Mouse (Mus musculus) embryonic facial prominence, embryonic 15.5 days (tissue): ENCODE results near the gene Rbms3. TPM values are rescaled to one million over a fixed set of nuclear protein-coding genes. Genes with fewer than 3 reads are reported as not detected.

Experiments used
- ATAC-seq: fragments of 200-750 bp; cut with Nextera tagmentation; 2 replicates; pipeline ENCODE4 v1.8.0; 2017; ENCODE audit warnings: low read depth, moderate TSS enrichment; ENCODE audit not compliant: insufficient number of reproducible peaks, low FRiP score, low TSS enrichment
- H3K27ac ChIP-seq: fragments of 300-500 bp; sonication (generic); replicated peaks from 2 replicates; pipeline ENCODE4 v1.5.1; 2015; ENCODE audit warnings: mild to moderate bottlenecking, inconsistent platforms
- H3K27me3 ChIP-seq: fragments of 300-500 bp; sonication (generic); 2 replicates; pipeline ENCODE4 v1.6.1; 2015; ENCODE audit warnings: inconsistent platforms
- H3K36me3 ChIP-seq: fragments of 300-500 bp; sonication (generic); 2 replicates; pipeline ENCODE4 v1.6.1; 2015; ENCODE audit warnings: mild to moderate bottlenecking, inconsistent platforms
- H3K4me1 ChIP-seq: fragments of 300-500 bp; sonication (generic); 2 replicates; pipeline ENCODE4 v1.6.1; 2015; ENCODE audit warnings: inconsistent platforms
- H3K4me2 ChIP-seq: fragments of 300-500 bp; sonication (generic); replicated peaks from 2 replicates; pipeline ENCODE4 v1.6.1; 2015; ENCODE audit warnings: mild to moderate bottlenecking, inconsistent platforms
- H3K4me3 ChIP-seq: fragments of 300-500 bp; sonication (generic); replicated peaks from 2 replicates; pipeline ENCODE4 v1.5.1; 2015; ENCODE audit warnings: mild to moderate bottlenecking, inconsistent platforms
- H3K9ac ChIP-seq: fragments of 300-500 bp; sonication (generic); 2 replicates; pipeline ENCODE4 v1.6.1; 2015; ENCODE audit warnings: inconsistent platforms
- H3K9me3 ChIP-seq: fragments of 300-500 bp; sonication (generic); replicated peaks from 2 replicates; pipeline ENCODE4 v1.6.1; 2016; ENCODE audit warnings: inconsistent platforms
- WGBS: fragments of 180-500 bp; shearing (Covaris S2); methylation state at CpG from one replicate; pipeline ENCODE4 v1.1.7; 2015; 5-methylcytosine and 5-hydroxymethylcytosine counted together
- polyA plus RNA-seq: library from polyadenylated mRNA; unstranded; fragments of >200 nt; fragmentation: Nextera tagmentation; extraction: Ambion mirVana; gene quantifications from 2 replicates; pipeline ENCODE4 v1.2.1, GENCODE M21; 2015

Rbms3 gene
- polyA plus RNA-seq, 1 experiment from 2014 or later = 84.3 TPM

DNA sequence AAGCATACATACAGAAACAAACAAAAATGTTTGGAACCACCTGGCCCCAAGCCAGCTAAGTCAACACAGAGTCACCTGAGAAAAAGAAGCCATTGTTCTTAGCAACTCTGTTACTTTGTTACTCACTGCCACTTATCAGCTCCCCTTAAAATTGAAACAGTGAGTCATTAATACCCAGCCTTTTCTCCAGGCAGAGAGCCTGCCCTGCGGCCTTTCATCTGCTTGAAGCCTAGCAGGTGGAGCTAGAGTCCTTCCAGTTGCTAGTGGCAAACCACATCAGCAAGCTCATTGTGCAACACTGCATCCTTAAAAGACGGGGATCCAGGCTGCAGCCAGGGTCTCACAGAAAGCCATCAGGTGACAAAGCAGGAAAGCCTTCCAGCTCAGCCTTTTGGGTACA lies 495.7 kb downstream of the Rbms3 start:
- Histone ChIP-seq H3K4me3 (no peak overlapping the region), H3K4me2 (no peak overlapping the region), H3K27ac (no peak overlapping the region), H3K9ac (no peak overlapping the region), H3K9me3 (no peaks in the 10 kb centered on the region), H3K27me3 (no peaks in the 10 kb centered on the region), H3K36me3 (no peaks in the 10 kb centered on the region), H3K4me1 (no peaks in the 10 kb centered on the region)
- WGBS = 49% methylated on average over 2 of the region's 2 CpGs
- no peak for ATAC-seq

GRCm38 (mm10) chr9:117126816-117127215 lies 502.9 kb downstream of the Rbms3 start:
- no peaks in the 10 kb centered on the region for H3K9me3 ChIP-seq
- peaks cover 33% of the 10 kb centered on the region for H3K4me1 ChIP-seq
- H3K27me3 ChIP-seq = no peaks in the 10 kb centered on the region
- peak overlapping the region; percentile 74 for H3K27ac ChIP-seq
- no peaks in the 10 kb centered on the region for H3K36me3 ChIP-seq
- ATAC-seq = no peak
- WGBS = 34% methylated on average over 8 of the region's 8 CpGs
- no peak overlapping the region for H3K4me2 ChIP-seq
- no peak overlapping the region for H3K9ac ChIP-seq
- no peak overlapping the region for H3K4me3 ChIP-seq

- ATAC-seq = no peak
- H3K4me2 ChIP-seq = no peak overlapping the region
- H3K9me3 ChIP-seq = no peaks in the 10 kb centered on the region
- no peak overlapping the region for H3K27ac ChIP-seq
- H3K4me1 ChIP-seq = peaks cover 33% of the 10 kb centered on the region
- H3K36me3 ChIP-seq = no peaks in the 10 kb centered on the region
- H3K9ac ChIP-seq = no peak overlapping the region
- 68% methylated on average over 6 of the region's 6 CpGs for WGBS
- H3K27me3 ChIP-seq = no peaks in the 10 kb centered on the region
- H3K4me3 ChIP-seq = no peak overlapping the region
These were observed 503.9 kb downstream of the Rbms3 start for GRCm38 (mm10) chr9:117125844-117126243.

DNA sequence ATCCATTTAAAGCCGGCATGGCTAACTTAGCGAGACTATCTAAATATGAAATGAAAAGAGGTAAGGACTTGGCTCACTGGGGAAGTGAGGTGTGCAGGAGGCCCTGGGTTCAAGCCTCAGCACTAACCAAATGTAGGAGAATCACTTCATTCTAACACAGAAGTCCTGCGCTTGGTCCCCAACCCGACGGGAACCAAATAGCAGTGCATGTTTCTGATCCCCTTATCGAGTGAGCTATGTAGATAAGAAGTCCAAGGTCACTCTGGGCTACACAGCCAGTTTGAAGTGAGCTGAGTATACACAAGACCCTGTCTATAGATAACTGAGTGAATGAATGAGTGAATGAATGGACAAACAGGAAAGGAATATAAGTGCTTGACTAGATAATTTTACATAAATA lies 508.1 kb downstream of the Rbms3 start:
- Histone ChIP-seq H3K4me3 (no peak overlapping the region), H3K36me3 (no peaks in the 10 kb centered on the region), H3K4me2 (no peak overlapping the region), H3K27ac (no peak overlapping the region), H3K27me3 (no peaks in the 10 kb centered on the region), H3K4me1 (peaks cover 26% of the 10 kb centered on the region; the same call in 1 of the 2 replicates), H3K9me3 (no peaks in the 10 kb centered on the region), H3K9ac (no peak overlapping the region)
- WGBS = 89% methylated on average over 6 of the region's 6 CpGs
- no peak for ATAC-seq

DNA sequence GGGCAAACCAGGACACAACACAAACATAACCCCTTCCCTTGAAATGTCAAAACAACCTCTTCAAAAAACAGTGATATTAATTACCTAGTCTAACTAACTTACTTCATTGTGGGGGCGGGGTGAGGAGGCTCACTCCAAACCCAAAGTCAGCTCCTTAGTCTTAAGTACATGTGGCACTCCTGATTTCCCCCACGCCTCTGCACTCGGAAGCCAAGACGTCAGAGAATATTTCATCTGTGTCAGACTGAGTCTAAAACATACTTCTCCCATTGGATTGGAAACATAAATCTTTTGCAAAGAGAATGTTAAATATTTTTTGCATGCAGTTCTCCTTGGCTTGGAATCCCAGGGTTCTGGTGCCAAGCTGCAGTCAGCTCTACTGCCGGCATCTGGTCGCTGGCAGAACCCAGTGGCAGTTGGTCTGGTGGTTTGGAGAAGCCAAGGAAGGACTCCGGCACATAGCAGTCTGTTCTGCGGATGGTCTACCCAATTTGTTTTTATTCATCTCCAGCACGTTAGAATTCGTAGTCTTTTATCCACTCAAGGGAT lies 512.5 kb downstream of the Rbms3 start:
- peak overlapping the region; percentile 59 for H3K27ac ChIP-seq
- H3K36me3 ChIP-seq = no peaks in the 10 kb centered on the region
- H3K4me3 ChIP-seq = no peak overlapping the region
- no peak overlapping the region for H3K9ac ChIP-seq
- no peak overlapping the region for H3K4me2 ChIP-seq
- ATAC-seq = no peak
- H3K27me3 ChIP-seq = no peaks in the 10 kb centered on the region
- no peaks in the 10 kb centered on the region for H3K9me3 ChIP-seq
- WGBS = 49% methylated on average over 10 of the region's 10 CpGs
- H3K4me1 ChIP-seq = peaks cover 19% of the 10 kb centered on the region; the same call in 1 of the 2 replicates

GRCm38 (mm10) chr9:117115609-117116008 lies 514.1 kb downstream of the Rbms3 start:
- no peak for ATAC-seq
- no peak overlapping the region for H3K27ac ChIP-seq
- WGBS = 76% methylated on average over 2 of the region's 2 CpGs

GRCm38 (mm10) chr9:117113592-117113991 lies 516.1 kb downstream of the Rbms3 start:
- Histone ChIP-seq H3K36me3 (peaks cover 7% of the 10 kb centered on the region; the same call in 1 of the 2 replicates), H3K9ac (no peak overlapping the region), H3K9me3 (no peaks in the 10 kb centered on the region), H3K4me3 (no peak overlapping the region), H3K27me3 (no peaks in the 10 kb centered on the region), H3K4me1 (peaks cover 23% of the 10 kb centered on the region; the same call in 1 of the 2 replicates), H3K4me2 (no peak overlapping the region), H3K27ac (no peak overlapping the region)
- peak; percentile 29; the same call in 1 of the 2 replicates for ATAC-seq
- 43% methylated on average over 2 of the region's 2 CpGs for WGBS

More at GRCm38 (mm10) chr9:117115609-117116008, 514.1 kb downstream of the Rbms3 start:
- Histone ChIP-seq H3K4me2 (no peak overlapping the region), H3K9me3 (no peaks in the 10 kb centered on the region), H3K4me1 (peaks cover 22% of the 10 kb centered on the region; the same call in 1 of the 2 replicates), H3K27me3 (no peaks in the 10 kb centered on the region), H3K4me3 (no peak overlapping the region), H3K9ac (no peak overlapping the region), H3K36me3 (no peaks in the 10 kb centered on the region)

DNA sequence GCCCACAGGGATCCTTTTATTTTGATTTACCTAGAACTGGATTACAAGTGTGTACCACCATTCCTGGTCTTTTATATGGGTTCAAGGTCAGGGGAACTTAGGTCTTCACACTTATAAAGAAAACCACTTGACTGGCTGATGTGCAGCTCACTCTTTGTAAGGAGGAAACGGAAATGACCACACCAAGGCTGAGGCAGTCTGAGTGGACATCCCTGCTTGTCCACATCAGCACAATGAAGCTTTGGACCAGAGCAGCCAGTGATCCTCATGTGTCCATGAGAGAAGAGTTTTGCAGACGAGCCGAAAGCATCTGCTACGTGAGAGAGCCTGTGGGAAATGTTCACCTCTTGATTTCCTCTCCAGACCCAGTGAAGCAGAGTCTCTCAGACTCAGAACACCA lies 521.8 kb downstream of the Rbms3 start:
- Histone ChIP-seq H3K36me3 (peaks cover 9% of the 10 kb centered on the region; the same call in 1 of the 2 replicates), H3K4me2 (no peak overlapping the region), H3K9ac (no peak overlapping the region), H3K4me1 (0 out of 2 replicates have a peak, but pooled peaks cover 3% of the 10 kb centered on the region), H3K27ac (no peak overlapping the region), H3K27me3 (no peaks in the 10 kb centered on the region), H3K9me3 (no peaks in the 10 kb centered on the region), H3K4me3 (no peak overlapping the region)
- ATAC-seq = no peak
- 82% methylated on average over 4 of the region's 4 CpGs for WGBS

DNA sequence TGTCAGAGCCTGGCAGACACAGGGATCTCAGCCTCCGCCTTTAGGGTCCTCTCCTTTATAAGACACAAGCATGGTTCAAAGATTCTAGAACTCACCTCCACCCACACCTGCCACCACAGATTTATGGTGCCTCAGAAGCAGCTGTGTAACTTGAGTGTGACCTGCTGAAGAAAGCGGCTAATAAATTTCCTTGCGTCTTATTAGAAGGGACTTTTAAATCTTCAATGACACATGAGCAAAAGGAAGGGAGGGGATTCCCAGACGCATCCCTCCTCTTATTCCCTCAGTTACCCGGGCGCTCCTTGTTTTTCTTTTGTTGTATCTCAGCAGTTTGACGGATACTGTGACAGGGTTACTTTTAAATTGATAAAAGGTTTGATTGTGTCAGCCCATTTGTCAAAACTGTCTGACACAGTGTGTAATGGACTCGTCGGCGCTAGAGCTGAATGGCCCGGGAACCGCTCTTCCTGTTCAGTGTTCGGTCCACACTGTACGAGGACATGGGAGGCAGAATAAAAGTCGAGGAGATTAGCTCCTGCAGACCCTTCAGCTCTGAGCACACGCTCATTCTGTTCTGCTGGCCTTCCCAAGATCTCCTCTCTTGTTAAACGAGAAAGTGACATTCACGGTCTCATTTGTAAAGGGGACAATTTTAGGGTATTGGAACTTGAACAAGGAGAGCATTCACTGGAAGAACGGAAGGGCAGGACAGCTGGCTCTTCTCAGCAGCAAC lies 527.3 kb downstream of the Rbms3 start:
- Histone ChIP-seq H3K4me2 (no peak overlapping the region), H3K9me3 (no peaks in the 10 kb centered on the region), H3K27me3 (no peaks in the 10 kb centered on the region), H3K27ac (no peak overlapping the region), H3K36me3 (no peaks in the 10 kb centered on the region), H3K4me3 (no peak overlapping the region), H3K9ac (no peak overlapping the region), H3K4me1 (no peaks in the 10 kb centered on the region)
- WGBS = 73% methylated on average over 19 of the region's 19 CpGs
- ATAC-seq = no peak

DNA sequence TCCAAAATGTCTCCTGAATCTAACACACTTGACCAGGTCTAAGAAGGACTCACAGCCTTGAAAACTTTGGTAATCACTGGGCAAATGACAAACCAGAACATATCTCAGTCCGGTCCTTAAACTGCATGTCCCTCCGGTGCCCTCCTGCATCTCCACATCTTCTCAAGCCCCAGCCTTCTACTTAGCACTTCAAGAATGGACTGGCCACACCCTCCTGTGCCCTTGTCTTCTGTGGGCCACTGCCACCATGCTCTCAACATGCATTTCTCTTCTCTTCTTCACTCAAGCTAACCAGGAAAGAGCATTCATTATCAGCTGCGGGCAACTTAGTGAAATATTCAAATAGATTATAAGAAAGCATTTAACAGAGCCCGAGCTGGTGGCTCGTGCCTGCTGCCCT lies 529.5 kb downstream of the Rbms3 start:
- WGBS = 92% methylated on average over 5 of the region's 5 CpGs
- Histone ChIP-seq H3K27ac (no peak overlapping the region), H3K36me3 (no peaks in the 10 kb centered on the region), H3K9ac (no peak overlapping the region), H3K9me3 (no peaks in the 10 kb centered on the region), H3K4me1 (0 out of 2 replicates have a peak, but pooled peaks cover 4% of the 10 kb centered on the region), H3K4me2 (no peak overlapping the region), H3K4me3 (no peak overlapping the region), H3K27me3 (no peaks in the 10 kb centered on the region)
- ATAC-seq = no peak

DNA sequence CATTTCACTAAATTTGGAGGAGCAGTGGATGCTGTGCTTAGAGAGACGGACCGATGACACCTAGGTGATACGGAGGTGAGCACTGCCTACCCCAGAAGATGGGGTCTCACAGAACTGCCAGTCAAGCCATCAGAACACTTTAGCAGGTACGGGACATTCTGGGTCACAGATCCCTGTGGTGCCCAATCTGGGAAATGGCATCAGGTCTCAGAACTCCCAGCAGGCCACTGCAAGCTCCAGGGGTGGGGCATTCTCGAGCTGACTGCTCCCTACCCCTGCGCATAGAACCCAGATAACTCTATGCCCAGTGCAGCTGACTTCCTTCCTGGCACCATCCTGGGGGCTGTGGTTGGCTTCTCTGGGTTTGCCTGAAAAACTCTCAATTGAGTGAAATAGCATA lies 536.2 kb downstream of the Rbms3 start:
- Histone ChIP-seq H3K4me2 (no peak overlapping the region), H3K4me3 (no peak overlapping the region), H3K4me1 (peaks cover 28% of the 10 kb centered on the region), H3K9me3 (no peaks in the 10 kb centered on the region), H3K27me3 (no peaks in the 10 kb centered on the region), H3K27ac (no peak overlapping the region), H3K36me3 (no peaks in the 10 kb centered on the region), H3K9ac (no peak overlapping the region)
- WGBS = 89% methylated on average over 6 of the region's 6 CpGs
- ATAC-seq = no peak

GRCm38 (mm10) chr9:117092177-117092555 lies 537.5 kb downstream of the Rbms3 start:
- ATAC-seq = no peak
- 87% methylated on average over 8 of the region's 8 CpGs for WGBS
- no peaks in the 10 kb centered on the region for H3K9me3 ChIP-seq
- H3K36me3 ChIP-seq = no peaks in the 10 kb centered on the region
- H3K4me3 ChIP-seq = no peak overlapping the region
- H3K4me1 ChIP-seq = peaks cover 40% of the 10 kb centered on the region
- H3K4me2 ChIP-seq = no peak overlapping the region
- no peaks in the 10 kb centered on the region for H3K27me3 ChIP-seq
- H3K27ac ChIP-seq = no peak overlapping the region
- H3K9ac ChIP-seq = no peak overlapping the region
